Mouse (Mus musculus) embryonic facial prominence, embryonic 11.5 days (tissue): ENCODE measurements around the gene Itk. TPM values are rescaled to one million over a fixed set of nuclear protein-coding genes. Genes with fewer than 3 reads are reported as not detected.

Source experiments
- ATAC-seq: fragments of 200-750 bp; cut with Nextera tagmentation; replicated peaks from 2 replicates; pipeline ENCODE4 v1.8.0; 2017; ENCODE audit warnings: low read depth; ENCODE audit not compliant: insufficient number of reproducible peaks, low FRiP score, low TSS enrichment
- DNase-seq: peaks from one replicate; pipeline ENCODE4 v3.0.0-alpha.2; 2015; ENCODE audit warnings: low spot score
- H3K27ac ChIP-seq: fragments of 300-500 bp; sonication (generic); replicated peaks from 2 replicates; pipeline ENCODE4 v1.5.1; 2014; ENCODE audit warnings: mild to moderate bottlenecking, low read depth, low read length, control low read depth
- H3K27me3 ChIP-seq: fragments of 300-500 bp; sonication (generic); 2 replicates; pipeline ENCODE4 v1.6.1; 2014; ENCODE audit warnings: mild to moderate bottlenecking, low read length, moderate library complexity, mixed read lengths; ENCODE audit not compliant: control insufficient read depth, insufficient read depth
- H3K36me3 ChIP-seq: fragments of 300-500 bp; sonication (generic); replicated peaks from 2 replicates; pipeline ENCODE4 v1.6.1; 2014; ENCODE audit warnings: low read depth, mild to moderate bottlenecking, low read length, moderate library complexity, mixed read lengths; ENCODE audit not compliant: control insufficient read depth, insufficient read depth
- H3K4me1 ChIP-seq: fragments of 300-500 bp; sonication (generic); 2 replicates; pipeline ENCODE4 v1.6.1; 2014; ENCODE audit warnings: low read length, mixed read lengths; ENCODE audit not compliant: control insufficient read depth, insufficient read depth
- H3K4me2 ChIP-seq: fragments of 300-500 bp; sonication (generic); 2 replicates; pipeline ENCODE4 v1.6.1; 2014; ENCODE audit warnings: low read depth, mild to moderate bottlenecking, control low read depth, low read length, moderate library complexity
- H3K4me3 ChIP-seq: fragments of 300-500 bp; sonication (generic); 2 replicates; pipeline ENCODE4 v1.5.1; 2014; ENCODE audit warnings: low read depth, low read length, control low read depth
- H3K9ac ChIP-seq: fragments of 300-500 bp; sonication (generic); replicated peaks from 2 replicates; pipeline ENCODE4 v1.6.1; 2014; ENCODE audit warnings: mild to moderate bottlenecking, control low read depth, low read length
- H3K9me3 ChIP-seq: fragments of 300-500 bp; sonication (generic); replicated peaks from 2 replicates; pipeline ENCODE4 v1.6.1; 2016; ENCODE audit warnings: mild to moderate bottlenecking, low read length, inconsistent platforms, mixed read lengths; ENCODE audit not compliant: control insufficient read depth
- WGBS: fragments of 180-500 bp; shearing (Covaris S2); extraction: QIAGEN DNeasy Blood & Tissue Kit; methylation state at CpG from one replicate; pipeline ENCODE4 v1.1.7; 2014; 5-methylcytosine and 5-hydroxymethylcytosine counted together
- polyA plus RNA-seq: library from polyadenylated mRNA; unstranded; fragments of >200 nt; fragmentation: Nextera tagmentation; extraction: Ambion mirVana; gene quantifications from 2 replicates; pipeline ENCODE4 v1.2.1, GENCODE M21; 2014

The Itk gene
- polyA plus RNA-seq, 1 experiment from 2014 or later, result not detected

DNA sequence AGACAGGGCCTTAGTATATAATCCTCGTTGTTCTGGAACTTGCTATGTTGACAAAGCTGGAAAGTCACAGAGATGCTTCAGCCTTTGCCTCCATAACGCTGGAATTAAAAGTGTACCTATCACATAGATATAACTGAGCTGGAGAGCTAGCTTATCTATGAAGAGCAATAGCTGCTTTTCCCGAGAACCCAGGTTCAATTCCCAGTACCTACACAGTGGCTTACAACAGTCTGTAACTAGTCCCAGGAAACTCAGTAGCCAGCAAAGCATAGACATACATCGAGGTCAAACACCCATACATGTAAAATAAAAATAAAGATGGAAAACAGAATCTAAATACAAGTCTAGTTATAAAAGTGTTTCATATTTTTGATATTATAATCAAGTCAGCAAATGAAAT, 9.2 kb upstream of the Itk start:
- H3K9ac ChIP-seq, result no peak overlapping the region
- no peak for DNase-seq
- H3K36me3 ChIP-seq, result no peaks in the 10 kb centered on the region
- H3K9me3 ChIP-seq, result no peaks in the 10 kb centered on the region
- no peak overlapping the region for H3K27ac ChIP-seq
- H3K4me3 ChIP-seq, result no peak overlapping the region
- no peaks in the 10 kb centered on the region for H3K4me1 ChIP-seq
- ATAC-seq, result no peak
- WGBS, result 88% methylated on average over 4 of the region's 4 CpGs
- H3K27me3 ChIP-seq, result no peaks in the 10 kb centered on the region
- no peak overlapping the region for H3K4me2 ChIP-seq

- no peak overlapping the region for H3K4me2 ChIP-seq
- no peak for ATAC-seq
- H3K4me3 ChIP-seq, result no peak overlapping the region
- no peak overlapping the region for H3K27ac ChIP-seq
- H3K27me3 ChIP-seq, result no peaks in the 10 kb centered on the region
- no peaks in the 10 kb centered on the region for H3K4me1 ChIP-seq
- H3K9ac ChIP-seq, result no peak overlapping the region
- 45% methylated on average over 2 of the region's 2 CpGs for WGBS
- no peaks in the 10 kb centered on the region for H3K9me3 ChIP-seq
- DNase-seq, result no peak
- no peaks in the 10 kb centered on the region for H3K36me3 ChIP-seq
These were observed 8.6 kb upstream of the Itk start for GRCm38 (mm10) chr11:46397900-46398299.

DNA sequence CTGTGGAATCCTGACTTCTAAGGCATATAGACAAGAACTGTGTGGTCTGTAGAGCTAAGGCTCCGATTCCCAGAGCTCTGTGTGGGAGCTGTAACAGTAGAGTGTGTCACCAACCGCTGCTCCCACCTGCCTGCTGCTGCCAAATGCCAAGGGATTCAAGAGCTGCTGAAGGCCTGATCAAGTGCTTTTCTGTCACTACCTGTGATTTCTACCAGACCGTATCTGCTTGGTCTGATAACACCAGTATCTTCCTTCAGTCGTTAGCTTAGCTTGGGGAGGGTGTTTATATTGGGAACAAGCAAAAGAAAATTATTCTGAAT, 7.5 kb upstream of the Itk start:
- no peaks in the 10 kb centered on the region for H3K27me3 ChIP-seq
- no peak overlapping the region for H3K4me3 ChIP-seq
- WGBS, result 82% methylated on average over 4 of the region's 4 CpGs
- DNase-seq, result no peak
- H3K9ac ChIP-seq, result no peak overlapping the region
- no peaks in the 10 kb centered on the region for H3K36me3 ChIP-seq
- no peaks in the 10 kb centered on the region for H3K4me1 ChIP-seq
- no peak overlapping the region for H3K27ac ChIP-seq
- no peak for ATAC-seq
- no peaks in the 10 kb centered on the region for H3K9me3 ChIP-seq
- no peak overlapping the region for H3K4me2 ChIP-seq

DNA sequence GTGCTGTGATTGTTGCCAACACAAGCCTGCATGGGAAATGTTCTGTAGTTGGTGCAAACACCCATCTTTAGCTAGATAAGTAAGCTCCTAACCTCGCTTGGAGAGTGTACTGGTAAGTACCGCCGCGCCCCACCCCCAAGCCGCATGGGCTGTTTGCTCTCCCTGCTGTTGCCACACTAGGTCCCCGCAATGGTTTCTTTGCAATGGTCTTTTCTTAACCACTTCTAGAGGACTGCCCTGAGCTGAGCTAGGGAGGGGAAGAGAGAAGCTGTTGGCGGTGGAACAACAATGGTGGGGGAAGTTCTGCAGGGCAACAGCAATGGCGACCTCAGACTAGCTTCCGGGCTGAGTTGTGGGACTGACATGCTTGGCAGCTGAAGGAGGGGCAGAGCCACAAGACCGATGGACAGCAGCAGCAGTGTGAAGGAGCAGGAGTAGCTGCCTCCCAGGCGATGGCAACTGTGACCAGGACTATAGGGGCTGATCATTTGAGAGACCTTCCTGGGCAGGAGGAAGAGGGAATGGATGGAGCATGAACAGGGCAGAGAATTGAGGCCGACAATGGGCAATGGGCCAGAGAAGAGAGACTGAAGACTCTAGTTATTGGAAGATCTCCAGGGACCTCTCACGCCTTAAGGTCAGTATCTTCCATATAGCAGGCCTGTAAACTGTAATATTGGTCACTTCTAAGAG, 7.0 kb upstream of the Itk start, which contains the start of gene Fam71b:
TSS of gene Fam71b (plus strand) at position 393 of the 693 bp plus-strand sequence.
- DNase-seq, result no peak
- no peak within 1 kb of the TSS for H3K4me3 ChIP-seq
- ATAC-seq, result no peak
- H3K4me2 ChIP-seq, result no peak within 1 kb of the TSS
- H3K27me3 ChIP-seq, result no peaks in the 10 kb centered on the region
- H3K27ac ChIP-seq, result no peak within 1 kb of the TSS
- H3K9me3 ChIP-seq, result no peaks in the 10 kb centered on the region
- H3K36me3 ChIP-seq, result no peaks in the 10 kb centered on the region
- H3K4me1 ChIP-seq, result no peaks in the 10 kb centered on the region
- WGBS, result 75% methylated on average over 13 of the region's 13 CpGs
- H3K9ac ChIP-seq, result no peak within 1 kb of the TSS

DNA sequence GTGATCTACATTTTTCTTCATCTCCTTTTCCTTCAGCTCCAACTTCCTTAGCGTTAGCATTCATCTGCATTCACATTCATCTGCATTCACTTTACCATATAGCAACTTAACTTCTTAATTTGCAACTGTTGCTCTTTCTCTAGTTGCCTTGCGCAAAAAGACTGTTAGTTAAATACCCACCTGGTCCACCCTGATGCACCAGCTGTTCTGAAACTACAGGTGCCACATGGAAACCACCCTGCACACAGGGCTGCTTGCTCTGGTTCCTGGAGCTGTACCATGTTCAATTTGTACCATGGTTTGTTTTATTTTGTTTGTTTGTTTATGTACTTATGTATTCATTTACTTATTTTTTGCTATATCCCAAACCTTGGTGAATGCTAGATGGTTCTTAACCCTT, 6.4 kb upstream of the Itk start:
- Histone ChIP-seq H3K4me2 (no peak overlapping the region), H3K36me3 (no peaks in the 10 kb centered on the region), H3K9me3 (no peaks in the 10 kb centered on the region), H3K9ac (no peak overlapping the region), H3K27me3 (no peaks in the 10 kb centered on the region), H3K4me3 (no peak overlapping the region), H3K4me1 (no peaks in the 10 kb centered on the region), H3K27ac (no peak overlapping the region)
- ATAC-seq (no peak), DNase-seq (no peak)
- 86% methylated on average over 2 of the region's 2 CpGs for WGBS

- Histone ChIP-seq H3K27ac (no peak overlapping the region), H3K9ac (no peak overlapping the region), H3K27me3 (no peaks in the 10 kb centered on the region), H3K36me3 (no peaks in the 10 kb centered on the region), H3K4me2 (no peak overlapping the region), H3K9me3 (no peaks in the 10 kb centered on the region), H3K4me1 (no peaks in the 10 kb centered on the region), H3K4me3 (no peak overlapping the region)
- 70% methylated on average over 2 of the region's 2 CpGs for WGBS
- no peak for DNase-seq
- ATAC-seq, result no peak
These were observed 5.8 kb upstream of the Itk start for GRCm38 (mm10) chr11:46395088-46395487.

- Histone ChIP-seq H3K4me1 (no peaks in the 10 kb centered on the region), H3K9me3 (no peaks in the 10 kb centered on the region), H3K4me2 (no peak overlapping the region), H3K4me3 (no peak overlapping the region), H3K27ac (no peak overlapping the region), H3K9ac (no peak overlapping the region), H3K36me3 (no peaks in the 10 kb centered on the region), H3K27me3 (no peaks in the 10 kb centered on the region)
- 78% methylated on average over 4 of the region's 4 CpGs for WGBS
- no peak for ATAC-seq
- DNase-seq, result no peak
These were observed 4.1 kb upstream of the Itk start for GRCm38 (mm10) chr11:46393413-46393812.

DNA sequence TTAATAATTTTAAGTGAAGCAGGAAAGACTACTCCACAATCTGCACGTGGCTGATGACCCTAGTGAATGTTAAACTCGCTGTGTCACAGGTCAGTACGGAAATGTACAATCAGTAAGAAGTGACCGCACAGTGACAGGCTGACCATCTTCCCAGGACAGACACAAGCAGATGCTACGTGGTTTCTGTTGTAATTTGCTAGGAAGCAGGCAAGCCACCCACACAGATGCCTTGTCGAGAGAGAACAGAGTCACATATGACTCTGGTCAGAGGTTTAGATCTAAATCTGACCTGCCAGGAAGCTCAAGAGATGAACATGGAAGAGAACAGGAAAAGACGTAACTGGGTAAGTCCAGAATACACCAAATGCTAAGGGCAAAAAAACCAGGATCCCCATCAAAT, 3.6 kb upstream of the Itk start:
- no peaks in the 10 kb centered on the region for H3K9me3 ChIP-seq
- ATAC-seq, result no peak
- no peak overlapping the region for H3K4me3 ChIP-seq
- H3K4me1 ChIP-seq, result no peaks in the 10 kb centered on the region
- no peak overlapping the region for H3K9ac ChIP-seq
- WGBS, result 78% methylated on average over 7 of the region's 7 CpGs
- H3K27me3 ChIP-seq, result no peaks in the 10 kb centered on the region
- DNase-seq, result no peak
- no peaks in the 10 kb centered on the region for H3K36me3 ChIP-seq
- no peak overlapping the region for H3K27ac ChIP-seq
- no peak overlapping the region for H3K4me2 ChIP-seq
